Mouse (Mus musculus): ENCODE data around the gene Ces1d. TPM values are rescaled to one million over a fixed set of nuclear protein-coding genes. Genes with fewer than 3 reads are reported as not detected.

The Ces1d gene
- 20.5 and 22.6 TPM in 2 replicates for polyA plus RNA-seq (2012; rRNA removed)

GRCm38 (mm10) chr8:93197685-93198525, at the start of gene Ces1d:
Ces1d (minus strand) TSS chr8:93197838.

GRCm38 (mm10) chr8:93229446-93229845, 31.8 kb upstream of the Ces1d start, which contains the start of gene Ces1e:
Ces1e (minus strand) TSS chr8:93229619.

GRCm38 (mm10) chr8:93131233-93131980, 66.2 kb downstream of the Ces1d start, which contains the start of gene Ces1c:
Ces1c (minus strand) TSS chr8:93131283.

Other genes with a start within 250 kb of the Ces1d start
- gene Slc6a2, start 237.8 kb downstream of the Ces1d start, polyA plus RNA-seq (2012; rRNA removed): 0.02 TPM in 1 of 2 replicates, not detected in the other
- not detected in 2 replicates for gene Ces1a, start 149.6 kb downstream of the Ces1d start, polyA plus RNA-seq (2012; rRNA removed)
- 0.05 and 0.08 TPM in 2 replicates for gene Ces1b, start 117.8 kb downstream of the Ces1d start, polyA plus RNA-seq (2012; rRNA removed)
- gene Ces1c, start 66.6 kb downstream of the Ces1d start, polyA plus RNA-seq (2012; rRNA removed): 0.23 and 0.39 TPM in 2 replicates
- 4.8 and 5.4 TPM in 2 replicates for gene Ces1e, start 31.8 kb upstream of the Ces1d start, polyA plus RNA-seq (2012; rRNA removed)
- gene Ces1f, start 81.9 kb upstream of the Ces1d start, polyA plus RNA-seq (2012; rRNA removed): 11.1 and 16.6 TPM in 2 replicates
- gene Ces1g, start 139.5 kb upstream of the Ces1d start, polyA plus RNA-seq (2012; rRNA removed): 3.7 and 10.4 TPM in 2 replicates
- not detected in 2 replicates for gene Ces1h, start 181.9 kb upstream of the Ces1d start, polyA plus RNA-seq (2012; rRNA removed)